Mouse (Mus musculus): ENCODE results near the gene Fscn3.

DNA sequence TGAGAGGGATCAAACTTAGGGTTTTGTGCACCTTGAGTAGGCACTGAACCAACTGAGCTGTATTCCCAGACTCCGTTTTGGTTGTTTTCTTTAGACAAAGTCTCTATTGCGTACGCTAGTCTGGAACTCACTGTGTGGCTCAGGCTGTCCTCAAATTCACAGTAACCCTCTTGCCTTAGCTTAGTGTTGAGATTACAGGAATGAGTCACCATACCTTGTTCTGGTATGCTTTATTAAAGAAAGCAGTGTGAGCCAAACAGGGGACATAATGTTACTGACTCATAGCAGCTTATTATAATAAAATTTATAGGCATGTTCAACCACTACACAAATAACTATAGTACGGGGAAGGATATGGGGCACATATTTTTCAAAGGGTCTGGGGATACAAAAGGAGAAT is 46.6 kb downstream of the Fscn3 start:
- no peak for TF ChIP-seq POLR2A (IDR thresholded peaks at IDR 0.05; ENCODE audit: low read depth, low read length)
- TF ChIP-seq CTCF (conservative IDR thresholded peaks at IDR 0.05; ENCODE audit: insufficient read depth, insufficient read length, low read depth, low read length): no peak
